Mouse (Mus musculus) retina, postnatal 1 day (tissue): ENCODE measurements around the gene Evi2.

ENCODE experiments used
- DNase-seq: peaks from one replicate; pipeline ENCODE4 v3.0.0-alpha.2; 2012

Gene Evi2

GRCm38 (mm10) chr11:79523560-79524309, 6.7 kb downstream of the Evi2 start, which contains the start of gene Evi2b:
Gene Evi2b, minus strand, starts transcription at chr11:79523762.
- DNase-seq = no peak

DNA sequence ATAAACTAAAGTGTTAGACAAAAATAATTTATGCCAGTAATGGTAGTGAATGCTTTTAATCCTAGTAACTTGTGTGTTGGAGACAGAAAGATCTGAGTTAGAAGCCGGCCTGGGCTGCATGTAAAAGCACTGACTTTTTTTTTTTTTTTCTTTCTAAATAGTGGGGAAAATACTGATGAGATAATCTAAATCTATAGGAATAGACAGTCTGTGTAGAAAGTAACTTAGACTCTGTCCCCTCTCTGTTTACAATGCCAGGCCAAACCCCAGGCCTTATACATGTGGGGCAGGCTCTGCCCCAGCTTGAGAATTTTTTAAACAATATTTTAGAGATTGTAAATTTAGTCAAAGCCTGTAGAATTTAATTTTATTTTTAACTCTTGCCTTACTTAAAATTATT, 7.4 kb downstream of the Evi2 start:
- DNase-seq = no peak

DNA sequence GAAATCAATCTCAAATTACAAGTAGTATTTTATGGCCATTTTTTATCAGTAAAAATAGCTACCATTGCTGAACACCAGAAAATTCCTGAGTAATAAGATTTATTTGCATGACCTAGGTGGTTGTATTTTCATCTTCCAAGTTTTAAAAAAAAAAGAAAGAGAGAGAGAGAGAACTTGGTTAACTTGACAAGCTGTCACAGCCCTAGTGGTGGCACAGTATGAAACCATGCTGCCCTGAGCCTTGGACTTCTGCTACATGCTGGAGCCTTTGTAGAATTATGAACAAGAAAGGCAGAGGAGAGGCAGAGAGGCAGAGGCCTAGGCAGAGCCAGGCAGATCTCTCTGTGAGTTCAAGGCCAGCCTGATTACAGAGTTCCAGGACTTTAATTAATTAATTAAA, 8.5 kb downstream of the Evi2 start:
- no peak for DNase-seq

- DNase-seq = no peak
Observed at GRCm38 (mm10) chr11:79520772-79521171, 9.6 kb downstream of the Evi2 start.

- no peak for DNase-seq
Observed at GRCm38 (mm10) chr11:79519878-79520291, 10.5 kb downstream of the Evi2 start.

DNA sequence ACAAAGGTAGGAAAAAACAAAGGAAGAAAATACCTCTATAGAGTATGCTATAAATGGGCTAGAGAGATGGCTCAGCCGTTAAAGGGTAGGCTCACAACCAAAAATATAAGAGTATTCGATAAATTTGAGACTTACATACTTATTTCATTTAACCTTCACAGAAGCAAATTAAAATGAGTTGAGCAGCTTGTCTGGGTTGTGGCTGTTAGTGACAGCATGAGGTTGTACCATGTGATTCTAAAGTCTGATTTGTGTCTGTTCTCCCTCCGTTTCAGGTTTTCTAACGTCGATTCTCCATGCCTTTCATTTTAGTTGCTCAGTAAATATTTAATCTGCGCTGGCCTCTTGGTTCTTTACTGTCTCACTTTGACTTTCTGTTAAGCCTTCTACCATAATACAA, 11.1 kb downstream of the Evi2 start:
- DNase-seq = no peak

DNA sequence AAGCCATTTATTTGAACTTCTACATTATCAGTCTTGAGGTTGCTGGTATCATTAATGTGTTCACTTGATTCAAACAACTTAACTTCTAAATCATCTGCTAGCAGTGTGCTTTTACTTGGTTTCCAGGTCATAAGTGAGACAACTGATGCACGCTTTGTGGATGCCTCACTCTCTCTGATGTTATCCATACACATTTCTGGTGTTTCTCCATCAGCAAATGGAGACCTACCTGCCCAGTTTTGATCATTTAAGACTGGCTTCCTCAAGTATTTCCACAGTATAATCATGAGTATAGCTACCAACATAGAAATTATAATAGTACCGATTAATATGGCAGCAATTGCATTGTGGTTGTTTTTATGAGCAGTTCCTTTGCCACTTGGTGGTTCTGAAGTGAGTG, 14.6 kb downstream of the Evi2 start:
- DNase-seq = no peak

DNA sequence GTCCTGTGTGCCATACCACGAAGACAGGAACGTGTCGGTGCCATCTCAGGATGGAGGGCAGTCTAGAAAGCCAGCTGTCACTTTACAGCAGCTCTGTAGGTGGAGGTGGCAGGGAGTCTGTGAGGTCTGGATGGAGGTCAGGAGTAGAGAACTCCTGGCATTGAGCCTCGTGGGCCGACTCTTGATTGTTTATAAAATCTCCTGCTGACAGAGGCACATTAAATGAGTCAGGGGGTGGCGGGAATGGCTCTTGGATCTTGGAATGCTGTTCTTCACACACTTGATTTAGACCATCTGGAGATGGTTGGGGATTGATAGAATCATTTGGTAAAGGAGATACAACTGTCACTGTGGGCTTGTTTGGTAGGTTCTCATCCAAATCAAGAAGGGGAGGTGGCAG, 15.1 kb downstream of the Evi2 start:
- no peak for DNase-seq

GRCm38 (mm10) chr11:79511970-79512369, 18.4 kb downstream of the Evi2 start:
- no peak for DNase-seq

DNA sequence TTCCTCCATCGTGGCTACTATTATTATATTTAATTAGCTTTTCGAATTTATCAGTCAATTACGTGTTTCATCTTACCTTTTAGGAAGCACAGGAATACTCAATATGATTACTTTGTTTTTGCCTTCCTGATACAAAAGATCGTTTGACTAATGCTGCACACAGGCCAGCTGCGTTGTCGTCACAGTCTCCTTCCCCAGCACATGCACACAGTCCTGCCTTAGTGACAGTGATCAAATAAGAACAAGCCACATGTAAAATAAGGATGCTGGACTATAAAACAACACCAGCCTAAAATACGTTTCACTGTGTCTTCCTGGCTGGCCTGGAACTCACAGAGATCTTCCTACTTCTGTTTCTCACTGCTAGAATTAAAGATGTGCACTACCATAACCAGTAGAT, 25.9 kb downstream of the Evi2 start:
- no peak for DNase-seq

- peak; percentile 48 for DNase-seq
Observed at GRCm38 (mm10) chr11:79503845-79504244, 26.5 kb downstream of the Evi2 start, which contains the start of gene Omg. Gene Omg, minus strand, starts transcription at chr11:79504084.

DNA sequence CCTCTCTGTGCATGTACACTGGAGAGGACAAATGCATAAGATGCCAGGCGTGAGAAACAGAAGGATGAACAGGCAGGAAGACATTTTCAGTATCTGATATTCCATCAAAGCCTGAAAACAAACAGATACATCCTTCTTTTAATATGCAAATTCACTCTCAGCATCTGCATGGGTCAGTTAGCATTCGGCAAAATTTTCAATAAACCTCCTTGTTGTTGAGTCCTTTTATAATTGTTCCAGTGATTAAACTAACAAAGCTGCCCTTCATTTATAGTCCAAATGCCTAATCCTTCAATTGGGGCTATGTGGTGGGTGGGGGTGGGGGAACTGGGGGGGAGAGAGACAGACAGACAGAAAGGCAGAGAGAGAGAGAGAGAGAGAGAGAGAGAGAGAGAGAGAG, 27.5 kb downstream of the Evi2 start:
- peak; percentile 84 for DNase-seq

DNA sequence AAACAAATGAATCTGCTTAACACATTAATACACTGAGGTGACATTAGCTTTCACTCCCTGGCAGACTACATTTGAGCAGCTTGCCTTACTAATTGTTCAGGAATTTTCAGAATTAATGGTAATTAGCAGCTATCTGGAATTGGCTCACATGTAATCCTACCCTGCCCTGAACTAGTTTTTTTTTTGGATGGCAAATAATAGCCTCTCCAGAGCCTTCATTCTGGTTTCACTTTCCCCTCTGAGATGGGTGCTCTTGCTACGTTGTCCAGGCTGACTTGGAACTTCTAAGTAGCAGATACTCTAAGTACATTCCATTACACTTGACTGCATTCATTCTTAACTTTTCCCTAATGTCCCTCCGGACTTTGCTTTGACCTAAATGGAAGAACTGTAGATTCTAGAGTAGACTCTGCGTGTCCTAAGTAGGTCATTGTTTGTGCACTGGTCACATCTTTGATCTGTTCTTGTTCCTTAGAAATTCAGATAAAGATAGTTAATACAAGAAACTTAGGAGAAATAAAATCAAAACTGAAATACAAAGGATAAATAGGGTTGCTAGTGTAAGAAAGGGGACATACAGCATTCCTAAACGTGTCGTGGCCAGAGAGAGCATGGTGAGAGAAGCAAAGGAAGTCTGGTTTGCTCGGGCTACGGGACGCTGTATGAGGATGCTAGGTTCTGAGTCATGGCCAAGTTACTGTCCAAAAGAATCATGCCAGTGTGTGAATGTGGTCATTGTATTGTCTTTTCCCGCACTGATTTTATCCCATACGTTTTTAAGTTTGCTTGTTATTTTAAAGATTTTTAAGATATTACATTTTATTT, 35.2 kb downstream of the Evi2 start:
- DNase-seq = peak; percentile 89

DNA sequence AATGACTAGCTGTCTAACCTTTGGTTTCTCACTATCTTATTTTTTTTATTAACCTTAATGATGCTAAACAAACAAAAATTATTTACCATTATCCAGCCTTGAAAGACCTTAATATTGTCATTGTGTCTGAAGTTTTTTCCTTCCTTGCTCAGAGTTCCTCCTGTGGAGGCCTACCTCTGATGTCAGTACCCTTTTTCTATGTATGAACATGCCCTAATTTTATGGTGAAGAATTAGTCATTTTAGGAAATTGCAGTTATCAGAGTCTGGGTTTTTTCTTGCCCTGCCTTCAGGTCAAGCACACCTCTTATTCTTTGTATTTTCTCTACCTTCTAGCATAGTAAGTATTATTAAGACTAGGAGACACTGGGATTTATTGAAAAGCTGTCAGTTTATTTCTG, 45.7 kb downstream of the Evi2 start:
- no peak for DNase-seq

GRCm38 (mm10) chr11:79483876-79484528, 46.4 kb downstream of the Evi2 start:
- no peak for DNase-seq

DNA sequence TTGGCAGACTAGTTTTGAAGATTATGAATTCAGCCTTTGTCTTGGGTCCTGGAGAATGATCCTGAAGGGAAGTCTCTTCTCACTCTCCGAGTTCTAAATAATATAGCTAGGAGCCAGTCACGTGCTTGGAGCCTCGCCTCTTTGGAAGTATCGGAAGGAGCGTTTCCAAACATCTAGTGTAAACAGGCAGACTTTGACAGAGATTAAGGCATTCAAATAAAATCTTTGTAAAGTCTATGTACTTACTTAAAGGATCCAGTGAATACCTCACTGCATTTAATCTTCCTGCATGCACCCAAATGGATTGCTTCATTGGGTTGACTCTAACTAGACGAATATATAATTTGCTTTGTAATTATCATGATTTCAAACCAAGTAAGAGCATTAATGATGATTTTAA, 47.0 kb downstream of the Evi2 start:
- no peak for DNase-seq

GRCm38 (mm10) chr11:79468097-79468496, 62.3 kb downstream of the Evi2 start:
- no peak for DNase-seq
